Mouse (Mus musculus): Measurements from ENCODE around the gene Noc3l.

The Noc3l gene

GRCm38 (mm10) chr19:38818766-38819426 lies at the start of gene Noc3l:
Gene Noc3l, minus strand, starts transcription at chr19:38819237.
- DNase-seq (ENCODE audit: low spot score): peak; percentile 78

- no peak for DNase-seq (ENCODE audit: low spot score)
These were observed 43.5 kb upstream of the Noc3l start for GRCm38 (mm10) chr19:38862523-38862922.

DNA sequence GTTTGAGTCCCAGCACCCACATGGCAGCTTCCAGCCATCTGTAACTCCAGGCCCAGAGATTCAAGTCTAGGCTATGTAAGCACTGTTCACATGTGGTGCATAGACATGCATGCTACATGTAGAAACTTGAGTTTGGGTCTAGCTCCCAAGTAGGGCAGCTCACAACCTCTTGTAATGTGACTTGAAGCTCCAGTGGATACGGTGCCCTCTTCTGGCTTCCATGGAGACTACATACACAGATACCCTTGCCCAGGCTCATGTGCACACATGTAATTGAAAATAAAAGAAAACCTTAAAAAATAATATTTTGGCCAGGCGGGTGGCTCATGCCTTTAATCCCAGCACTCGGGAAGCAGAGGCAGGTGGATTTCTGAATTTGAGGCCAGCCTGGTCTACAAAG lies 39.2 kb upstream of the Noc3l start:
- DNase-seq (ENCODE audit: low spot score): no peak

DNA sequence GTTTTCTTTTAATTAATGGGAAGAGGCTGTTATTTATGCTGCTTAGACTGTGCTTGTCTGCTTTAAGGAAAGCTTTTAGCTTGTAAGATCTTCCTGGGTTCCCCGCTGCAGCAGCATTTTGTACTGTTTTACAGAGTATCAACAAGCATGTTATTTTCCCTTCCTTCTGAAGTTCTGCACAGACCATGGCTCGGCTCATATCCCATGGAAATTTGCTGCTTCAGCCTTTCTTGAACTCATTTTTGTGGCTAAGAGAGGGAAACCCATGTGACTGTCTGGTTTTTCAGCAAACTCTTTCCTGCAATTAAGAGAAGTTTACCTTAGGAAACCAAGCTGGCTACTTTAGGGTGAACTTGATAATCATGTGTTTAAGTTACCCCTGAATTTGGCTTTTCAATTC lies 27.3 kb upstream of the Noc3l start:
- no peak for DNase-seq (ENCODE audit: low spot score)

DNA sequence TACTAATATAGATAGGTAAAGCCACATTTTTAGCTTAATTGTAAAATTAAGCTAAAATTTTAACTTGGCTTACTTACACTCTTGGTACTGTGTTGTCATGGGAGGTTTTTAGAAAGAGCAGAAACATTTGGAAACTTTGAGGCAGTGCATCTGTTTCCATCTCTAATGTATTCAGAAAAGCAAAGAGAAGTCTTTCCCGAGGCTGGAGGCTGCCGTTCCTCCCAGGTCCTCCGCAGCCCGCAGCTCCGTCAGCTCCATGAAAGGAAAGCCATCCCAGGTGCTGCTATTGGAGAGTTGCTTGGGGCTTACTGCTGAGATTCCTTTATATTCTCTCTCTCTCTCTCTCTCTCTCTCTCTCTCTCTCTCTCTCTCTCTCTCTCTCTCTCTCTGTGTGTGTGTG lies 25.8 kb upstream of the Noc3l start:
- DNase-seq (ENCODE audit: low spot score): no peak

- no peak for DNase-seq (ENCODE audit: low spot score)
These were observed 18.2 kb upstream of the Noc3l start for GRCm38 (mm10) chr19:38837171-38837641.

DNA sequence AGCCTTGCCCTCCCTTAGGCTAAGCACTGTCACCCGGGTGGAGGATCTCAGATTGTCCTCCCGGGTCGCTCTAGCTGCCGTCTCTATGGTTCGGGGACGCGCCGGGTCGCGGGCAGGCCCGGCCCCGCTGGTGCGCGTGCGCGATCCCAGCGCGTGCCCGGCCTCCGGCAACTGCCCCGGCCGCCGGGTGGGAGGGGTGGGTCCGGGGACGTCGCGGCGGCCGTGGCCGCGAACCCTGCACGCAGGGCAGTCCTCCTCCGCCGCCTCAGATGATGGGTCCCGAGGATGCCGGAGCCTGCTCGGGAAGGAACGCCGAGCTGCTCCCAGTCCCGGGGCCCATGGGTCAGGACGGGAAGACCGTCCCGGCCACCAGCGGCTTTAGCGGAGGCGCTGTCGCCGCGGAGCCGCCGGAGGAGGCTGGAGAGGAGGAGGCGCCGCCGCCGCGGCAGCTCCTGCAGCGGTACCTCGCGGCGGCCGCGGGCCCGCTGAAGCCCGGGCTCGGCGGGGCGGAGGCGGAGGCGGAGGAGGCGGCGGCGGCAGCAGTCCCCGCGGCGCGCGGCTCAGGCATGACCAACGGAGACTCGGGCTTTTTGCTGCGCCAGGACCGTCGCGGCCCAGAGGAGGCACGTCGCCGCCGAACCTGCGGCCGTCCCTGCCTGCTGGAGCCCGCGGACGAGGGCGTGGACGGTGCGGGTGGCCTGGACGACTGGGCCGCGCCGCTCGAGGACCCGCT lies 17.6 kb upstream of the Noc3l start, which contains the start of gene Tbc1d12:
Tbc1d12 (plus strand) TSS at position 142 of the 733 bp plus-strand sequence.
- peak; percentile 67 for DNase-seq (ENCODE audit: low spot score)

DNA sequence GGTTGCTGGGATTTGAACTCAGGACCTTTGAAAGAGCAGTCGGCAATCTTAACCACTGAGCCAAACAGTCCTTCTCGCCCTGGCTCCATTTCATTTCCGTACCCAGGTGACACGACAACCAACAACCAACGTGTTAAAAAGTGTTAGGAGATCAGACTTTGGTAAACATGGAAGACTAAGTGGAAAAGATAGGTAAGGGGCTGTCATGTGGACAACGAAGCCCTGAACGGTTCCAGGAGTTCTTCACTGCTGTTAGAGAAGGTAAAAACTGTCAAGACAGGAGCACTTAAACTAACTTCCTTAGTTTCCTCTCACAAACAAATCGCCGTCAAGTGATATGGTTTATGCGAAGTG lies 17.0 kb upstream of the Noc3l start:
- no peak for DNase-seq (ENCODE audit: low spot score)

DNA sequence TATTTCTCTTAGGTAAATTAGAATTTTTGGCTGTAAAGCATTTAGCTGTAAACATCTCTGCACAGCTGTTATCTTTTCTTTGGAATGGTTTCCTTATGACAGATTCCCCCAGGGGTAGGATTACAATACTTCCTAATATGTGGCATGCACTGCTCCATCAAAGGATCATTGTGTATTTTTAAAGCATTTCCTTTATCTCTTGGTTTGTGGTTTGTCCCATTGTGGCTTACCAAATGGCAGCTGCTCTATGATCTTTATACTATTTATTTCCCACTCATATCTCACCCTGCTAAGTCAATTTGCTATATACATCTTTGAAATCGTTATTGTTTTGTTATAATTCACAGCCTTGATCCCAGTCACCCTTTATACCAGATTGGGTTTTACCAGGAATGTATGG lies 14.2 kb upstream of the Noc3l start:
- no peak for DNase-seq (ENCODE audit: low spot score)

- DNase-seq (ENCODE audit: low spot score): no peak
These were observed 1.3 kb upstream of the Noc3l start for GRCm38 (mm10) chr19:38820186-38820804.

DNA sequence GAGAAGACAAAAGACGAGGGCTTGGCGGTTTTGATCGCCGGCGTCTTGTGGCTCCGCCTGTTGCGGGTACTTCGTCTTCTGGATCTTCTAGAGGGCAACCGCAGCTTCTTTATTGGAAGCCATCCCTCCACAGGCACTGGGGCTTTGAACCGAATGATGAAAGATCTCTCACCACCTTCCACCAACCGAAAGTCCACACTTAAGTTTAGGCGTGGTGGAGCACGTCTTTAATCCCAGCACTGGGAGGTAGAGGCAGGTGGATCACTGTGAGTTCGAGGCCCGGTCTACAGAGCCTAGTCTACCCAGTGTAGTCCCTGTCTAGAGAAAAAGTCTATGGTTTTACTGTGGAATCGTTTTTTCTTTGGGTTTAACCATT lies 378 bp upstream of the Noc3l start:
- no peak for DNase-seq (ENCODE audit: low spot score)

GRCm38 (mm10) chr19:38818191-38818590 lies 846 bp downstream of the Noc3l start:
- no peak for DNase-seq (ENCODE audit: low spot score)

- DNase-seq (ENCODE audit: low spot score): no peak
These were observed 20.2 kb downstream of the Noc3l start for GRCm38 (mm10) chr19:38798801-38799200.

DNA sequence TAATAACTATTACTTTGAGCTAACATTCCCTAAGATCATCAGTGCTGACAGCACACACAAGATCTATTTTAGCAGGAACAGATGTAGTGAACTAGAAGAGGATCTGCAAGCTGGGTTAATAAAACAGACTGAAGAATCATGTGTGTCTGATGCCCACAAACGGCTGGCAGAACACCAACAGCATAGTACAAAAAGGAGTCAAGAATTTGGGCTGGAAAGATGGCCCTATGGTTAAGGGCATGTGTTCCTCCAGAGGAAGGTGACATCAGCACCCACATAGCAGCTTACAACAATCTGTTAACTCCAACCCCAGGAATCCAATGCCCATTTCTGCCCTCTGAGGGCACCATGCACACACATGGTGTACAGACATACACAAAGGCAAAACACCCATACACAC lies 20.7 kb downstream of the Noc3l start:
- DNase-seq (ENCODE audit: low spot score): peak; percentile 36

DNA sequence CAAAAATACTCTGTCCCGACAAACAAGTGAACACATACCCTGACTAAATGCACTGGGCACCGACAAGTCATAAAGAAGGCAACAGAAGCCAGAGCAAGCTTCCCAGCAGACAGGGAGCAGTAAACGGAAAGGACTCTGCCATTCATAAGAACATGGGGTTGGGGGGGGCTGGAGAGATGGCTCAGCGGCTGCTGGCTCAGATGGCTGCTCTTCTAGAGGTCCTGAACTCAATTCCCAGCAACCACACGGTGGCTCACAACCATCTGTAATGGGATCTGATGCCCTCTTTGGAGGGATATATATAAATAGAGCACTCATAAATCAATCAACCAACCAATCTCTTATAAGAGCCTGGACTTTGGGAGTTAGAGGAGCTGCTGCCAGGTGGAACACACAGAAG lies 22.5 kb downstream of the Noc3l start:
- no peak for DNase-seq (ENCODE audit: low spot score)

DNA sequence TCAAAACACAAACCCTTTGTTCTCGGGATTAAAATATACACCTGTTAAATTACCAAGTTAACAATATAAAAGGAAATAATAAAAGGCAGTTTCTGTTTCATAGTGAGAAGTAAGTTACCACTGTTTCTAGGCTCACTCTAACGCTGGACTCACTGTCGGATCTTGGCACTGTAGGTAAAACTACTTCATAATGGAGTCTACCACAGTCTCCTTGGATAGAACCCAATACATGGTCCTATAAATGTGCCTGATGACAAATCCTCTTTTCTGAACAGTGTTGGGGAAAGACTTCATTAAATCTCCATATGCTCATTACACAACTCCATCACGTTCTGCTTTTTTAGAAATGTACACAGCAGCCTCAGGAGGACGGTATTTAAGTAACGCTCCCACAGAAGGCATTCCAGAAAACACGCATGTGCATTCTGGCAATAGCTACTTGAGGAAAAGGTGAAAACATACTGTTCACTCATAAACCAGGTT lies 25.4 kb downstream of the Noc3l start:
- no peak for DNase-seq (ENCODE audit: low spot score)

- no peak for DNase-seq (ENCODE audit: low spot score)
These were observed 31.3 kb downstream of the Noc3l start for GRCm38 (mm10) chr19:38787756-38788155.

GRCm38 (mm10) chr19:38783542-38783941 lies 35.5 kb downstream of the Noc3l start:
- no peak for DNase-seq (ENCODE audit: low spot score)

- peak; percentile 55 for DNase-seq (ENCODE audit: low spot score)
These were observed 40.2 kb downstream of the Noc3l start for GRCm38 (mm10) chr19:38778805-38779204.

DNA sequence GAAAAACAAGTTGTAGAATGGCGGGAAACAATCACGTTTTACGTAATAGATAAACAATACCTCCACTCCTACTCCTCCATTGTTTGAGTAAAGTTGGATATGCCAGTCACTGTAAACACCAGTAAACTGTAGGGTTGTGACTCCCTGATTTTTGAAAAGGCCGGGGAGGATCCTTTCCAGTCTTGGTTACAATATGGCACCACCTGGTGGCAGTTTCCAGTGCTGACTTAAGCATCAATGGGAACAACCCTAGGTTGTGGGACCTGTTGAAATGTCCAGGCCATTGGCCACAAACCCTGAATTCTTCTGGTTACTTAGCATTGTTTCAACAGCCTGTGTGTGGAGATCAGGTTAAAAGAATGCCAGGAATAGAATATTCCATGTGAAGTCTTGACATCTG lies 43.5 kb downstream of the Noc3l start:
- no peak for DNase-seq (ENCODE audit: low spot score)

DNA sequence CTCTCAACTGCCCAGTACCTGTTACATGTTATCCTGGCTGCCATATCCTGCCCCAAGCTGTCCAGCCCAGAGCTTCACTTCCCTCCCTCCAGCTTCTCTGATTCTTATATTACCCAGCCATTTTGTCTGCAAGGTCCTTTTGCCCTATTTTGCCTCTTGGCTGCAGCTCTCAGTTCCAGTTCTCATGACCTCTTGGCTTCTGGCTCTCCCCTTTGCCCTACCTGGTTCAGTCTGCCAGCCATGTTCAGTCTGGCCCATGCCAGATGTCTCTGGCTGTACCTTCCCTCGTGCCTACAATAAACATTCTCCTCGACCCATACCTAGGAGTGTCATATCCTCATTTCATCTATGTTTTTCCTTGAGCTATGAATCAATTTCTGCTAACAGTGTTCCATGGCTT lies 52.7 kb downstream of the Noc3l start:
- DNase-seq (ENCODE audit: low spot score): no peak

GRCm38 (mm10) chr19:38760441-38760840 lies 58.6 kb downstream of the Noc3l start:
- no peak for DNase-seq (ENCODE audit: low spot score)
